Mouse (Mus musculus): ENCODE measurements around the gene Phkg1. TPM values are rescaled to one million over a fixed set of nuclear protein-coding genes. Genes with fewer than 3 reads are reported as not detected.
"Not testable (repeated sequence)": the region's sequence is repeated elsewhere in the genome, so short reads cannot be mapped to it uniquely, and the experiment has no call there.

Phkg1 gene
- polyA plus RNA-seq, 1 experiment from 2014 or later = 0.18 TPM

DNA sequence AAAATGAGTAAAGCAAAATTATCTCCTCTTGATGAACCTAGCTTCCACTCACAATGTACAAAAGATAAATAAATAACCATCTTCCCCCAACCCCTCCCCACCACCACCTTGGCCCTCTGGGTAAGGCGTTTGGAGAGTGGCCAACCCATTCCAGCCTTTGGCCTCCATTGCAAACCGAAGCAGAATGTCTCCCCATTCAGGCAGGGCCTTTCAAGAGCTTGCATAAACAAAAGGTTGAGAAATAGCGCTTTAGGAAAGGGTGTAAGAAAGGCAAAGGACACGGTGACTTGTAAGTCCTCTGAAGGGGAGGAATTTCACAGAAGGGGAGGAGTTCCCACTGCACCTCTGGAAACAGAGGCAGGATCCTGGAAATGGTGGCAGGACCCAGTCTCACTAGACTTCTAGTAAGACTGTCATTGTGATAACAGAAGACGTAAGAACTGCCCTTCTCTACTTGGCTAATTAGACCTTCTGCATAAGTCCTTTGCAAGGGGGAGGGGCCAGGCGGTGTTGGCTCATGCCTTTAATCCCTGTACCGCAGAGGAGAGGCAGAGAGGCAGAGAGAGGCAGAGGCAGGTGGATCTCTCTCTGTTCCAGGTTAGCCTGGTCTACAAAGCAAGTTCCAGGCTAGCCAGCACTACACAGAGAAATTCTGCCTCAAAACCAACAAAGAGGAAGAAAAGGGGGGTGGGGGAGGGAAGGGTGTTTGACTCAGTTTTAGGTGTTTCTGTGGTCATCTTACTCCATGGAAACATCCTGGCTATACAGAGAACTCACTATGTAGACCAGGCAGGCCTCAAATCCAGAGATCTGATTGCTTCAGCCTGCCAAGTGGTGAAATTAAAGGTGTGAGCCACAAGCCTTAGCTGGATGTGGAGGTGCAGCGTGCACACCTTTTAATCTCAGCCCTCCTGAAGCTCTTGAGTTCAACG lies 31.8 kb upstream of the Phkg1 start:
- ATAC-seq (ENCODE audit: low FRiP score) = no peak
- 57% methylated on average over 9 of the region's 9 CpGs for WGBS
- no peaks in the 10 kb centered on the region for H3K27me3 ChIP-seq (ENCODE audit: control insufficient read depth, insufficient read depth, low read length)

DNA sequence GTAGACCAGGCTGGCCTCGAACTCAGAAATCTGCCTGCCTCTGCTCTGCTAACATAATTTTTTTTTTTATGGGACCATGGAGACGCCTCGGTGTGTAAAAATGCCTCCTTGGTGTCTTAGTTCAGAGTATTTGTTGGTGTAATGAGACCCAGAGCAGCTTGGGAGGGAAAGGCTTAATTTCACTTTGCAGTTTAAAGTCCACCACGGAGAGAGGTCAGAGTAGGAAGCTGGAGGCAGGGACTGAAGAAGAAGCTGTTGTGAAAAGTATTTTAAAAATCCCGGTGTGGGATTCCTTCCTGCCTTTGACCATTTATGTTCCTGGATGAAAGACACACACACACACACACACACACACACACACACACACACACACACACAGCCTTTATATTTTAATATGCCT lies 27.6 kb upstream of the Phkg1 start:
- no peaks in the 10 kb centered on the region for H3K4me1 ChIP-seq (ENCODE audit: control insufficient read depth, insufficient read depth, low read length)
- H3K27ac ChIP-seq (ENCODE audit: low read depth, low read length) = no peak overlapping the region
- no peak overlapping the region for H3K9ac ChIP-seq (ENCODE audit: low read length)
- no peak overlapping the region for H3K4me3 ChIP-seq (ENCODE audit: low read depth, low read length)
- no peaks in the 10 kb centered on the region for H3K27me3 ChIP-seq (ENCODE audit: control insufficient read depth, insufficient read depth, low read length)
- no peak for ATAC-seq (ENCODE audit: low FRiP score)
- H3K4me2 ChIP-seq = no peak overlapping the region
- no peak for DNase-seq (ENCODE audit: low spot score, missing footprints)
- no peaks in the 10 kb centered on the region for H3K36me3 ChIP-seq (ENCODE audit: control insufficient read depth, insufficient read depth, low read length)
- no peaks in the 10 kb centered on the region for H3K9me3 ChIP-seq (ENCODE audit: control insufficient read depth, low read length)
- WGBS = 81% methylated on average over 5 of the region's 5 CpGs

More for the DNA sequence above, 31.8 kb upstream of the Phkg1 start:
- no peaks in the 10 kb centered on the region for H3K9me3 ChIP-seq (ENCODE audit: control insufficient read depth, low read length)
- no peak overlapping the region for H3K4me3 ChIP-seq (ENCODE audit: low read depth, low read length)
- DNase-seq (ENCODE audit: low spot score, missing footprints) = no peak
- H3K36me3 ChIP-seq (ENCODE audit: control insufficient read depth, insufficient read depth, low read length) = no peaks in the 10 kb centered on the region
- no peak overlapping the region for H3K9ac ChIP-seq (ENCODE audit: low read length)
- no peaks in the 10 kb centered on the region for H3K4me1 ChIP-seq (ENCODE audit: control insufficient read depth, insufficient read depth, low read length)
- H3K4me2 ChIP-seq = no peak overlapping the region
- no peak overlapping the region for H3K27ac ChIP-seq (ENCODE audit: low read depth, low read length)

DNA sequence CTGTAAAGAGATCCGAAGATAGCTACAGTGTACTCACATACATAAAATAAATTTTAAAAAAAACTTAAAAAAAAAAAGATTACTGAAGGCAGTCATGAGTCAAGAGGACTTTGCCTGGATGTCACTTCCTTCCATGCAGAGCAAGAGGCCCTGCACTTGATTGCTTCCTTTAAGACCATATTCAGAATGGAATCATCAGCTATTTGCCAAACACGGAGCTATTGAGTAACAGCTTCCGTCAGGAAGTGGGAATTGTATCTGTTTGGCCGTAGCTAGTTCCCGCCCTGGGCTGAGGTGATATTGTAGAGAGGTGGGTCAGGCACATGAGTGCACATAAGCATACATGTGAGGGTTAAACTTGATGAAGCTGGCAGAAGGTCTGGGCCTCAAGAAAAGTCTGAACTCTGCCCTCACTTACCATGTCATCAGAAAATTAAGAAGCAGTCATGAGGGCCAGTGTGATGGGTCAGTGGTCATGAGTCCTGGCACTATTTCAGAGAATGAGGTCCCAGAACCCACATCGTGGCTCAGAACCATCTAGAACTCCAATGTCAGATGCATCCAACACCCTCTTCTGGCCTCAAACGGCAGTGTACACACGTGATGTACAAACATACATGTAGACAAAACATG lies 26.6 kb upstream of the Phkg1 start:
- H3K4me3 ChIP-seq (ENCODE audit: low read depth, low read length) = no peak overlapping the region
- no peaks in the 10 kb centered on the region for H3K9me3 ChIP-seq (ENCODE audit: control insufficient read depth, low read length)
- H3K4me2 ChIP-seq = no peak overlapping the region
- WGBS = 90% methylated on average over 8 of the region's 8 CpGs
- ATAC-seq (ENCODE audit: low FRiP score) (no peak), DNase-seq (ENCODE audit: low spot score, missing footprints) (no peak)
- no peak overlapping the region for H3K27ac ChIP-seq (ENCODE audit: low read depth, low read length)
- H3K9ac ChIP-seq (ENCODE audit: low read length) = no peak overlapping the region
- no peaks in the 10 kb centered on the region for H3K27me3 ChIP-seq (ENCODE audit: control insufficient read depth, insufficient read depth, low read length)
- no peaks in the 10 kb centered on the region for H3K36me3 ChIP-seq (ENCODE audit: control insufficient read depth, insufficient read depth, low read length)
- no peaks in the 10 kb centered on the region for H3K4me1 ChIP-seq (ENCODE audit: control insufficient read depth, insufficient read depth, low read length)

DNA sequence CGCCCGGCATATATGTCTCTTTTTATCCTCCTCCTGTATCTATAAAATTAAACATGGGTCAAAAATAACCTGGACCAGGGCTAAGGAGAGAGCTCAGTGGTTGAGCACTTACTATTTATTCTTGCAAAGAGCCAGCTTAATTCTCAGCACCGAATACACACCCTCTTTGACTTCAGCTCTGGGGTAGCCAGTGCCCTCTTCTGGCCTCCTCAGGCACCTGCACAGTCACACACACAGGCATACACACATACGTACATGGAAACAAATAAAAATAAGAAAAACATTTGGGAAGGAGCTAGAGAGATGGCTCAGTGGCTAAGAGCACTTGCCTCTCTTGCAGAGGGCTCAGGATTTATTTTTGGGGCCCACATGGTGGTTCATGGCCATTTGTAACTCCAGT lies 23.6 kb upstream of the Phkg1 start:
- 92% methylated on average over 4 of the region's 4 CpGs for WGBS
- no peaks in the 10 kb centered on the region for H3K27me3 ChIP-seq (ENCODE audit: control insufficient read depth, insufficient read depth, low read length)
- no peak for ATAC-seq (ENCODE audit: low FRiP score)

DNA sequence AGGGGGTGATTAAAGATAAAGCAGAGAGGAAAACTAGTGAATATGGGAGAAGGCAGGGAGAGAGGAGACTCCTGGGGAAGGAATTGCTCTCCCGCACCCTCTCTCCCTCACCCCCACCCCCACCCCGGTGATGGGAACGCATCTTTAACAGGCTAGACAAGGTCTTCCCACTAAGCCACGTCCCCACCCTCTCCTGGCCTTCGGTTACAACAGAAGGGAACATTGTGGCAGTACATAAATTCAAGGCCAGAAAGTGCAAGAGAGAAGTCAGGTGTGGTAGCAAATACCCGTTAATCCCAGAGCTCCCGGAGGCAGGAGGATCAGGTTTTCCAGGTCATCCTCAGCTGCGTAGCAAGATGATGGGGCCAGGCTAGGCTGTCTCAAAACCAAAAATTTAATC lies 21.0 kb upstream of the Phkg1 start:
- H3K4me3 ChIP-seq (ENCODE audit: low read depth, low read length) = no peak overlapping the region
- H3K4me2 ChIP-seq = no peak overlapping the region
- no peaks in the 10 kb centered on the region for H3K4me1 ChIP-seq (ENCODE audit: control insufficient read depth, insufficient read depth, low read length)
- no peak overlapping the region for H3K9ac ChIP-seq (ENCODE audit: low read length)
- H3K27me3 ChIP-seq (ENCODE audit: control insufficient read depth, insufficient read depth, low read length) = no peaks in the 10 kb centered on the region
- H3K9me3 ChIP-seq (ENCODE audit: control insufficient read depth, low read length) = no peaks in the 10 kb centered on the region
- no peak overlapping the region for H3K27ac ChIP-seq (ENCODE audit: low read depth, low read length)
- no peaks in the 10 kb centered on the region for H3K36me3 ChIP-seq (ENCODE audit: control insufficient read depth, insufficient read depth, low read length)
- DNase-seq (ENCODE audit: low spot score, missing footprints) (no peak), ATAC-seq (ENCODE audit: low FRiP score) (no peak)
- WGBS = 71% methylated on average over 8 of the region's 8 CpGs

More for the DNA sequence above, 23.6 kb upstream of the Phkg1 start:
- no peak overlapping the region for H3K27ac ChIP-seq (ENCODE audit: low read depth, low read length)
- no peak for DNase-seq (ENCODE audit: low spot score, missing footprints)
- no peak overlapping the region for H3K9ac ChIP-seq (ENCODE audit: low read length)
- no peak overlapping the region for H3K4me3 ChIP-seq (ENCODE audit: low read depth, low read length)
- H3K4me2 ChIP-seq = no peak overlapping the region
- no peaks in the 10 kb centered on the region for H3K9me3 ChIP-seq (ENCODE audit: control insufficient read depth, low read length)
- no peaks in the 10 kb centered on the region for H3K36me3 ChIP-seq (ENCODE audit: control insufficient read depth, insufficient read depth, low read length)
- H3K4me1 ChIP-seq (ENCODE audit: control insufficient read depth, insufficient read depth, low read length) = no peaks in the 10 kb centered on the region

DNA sequence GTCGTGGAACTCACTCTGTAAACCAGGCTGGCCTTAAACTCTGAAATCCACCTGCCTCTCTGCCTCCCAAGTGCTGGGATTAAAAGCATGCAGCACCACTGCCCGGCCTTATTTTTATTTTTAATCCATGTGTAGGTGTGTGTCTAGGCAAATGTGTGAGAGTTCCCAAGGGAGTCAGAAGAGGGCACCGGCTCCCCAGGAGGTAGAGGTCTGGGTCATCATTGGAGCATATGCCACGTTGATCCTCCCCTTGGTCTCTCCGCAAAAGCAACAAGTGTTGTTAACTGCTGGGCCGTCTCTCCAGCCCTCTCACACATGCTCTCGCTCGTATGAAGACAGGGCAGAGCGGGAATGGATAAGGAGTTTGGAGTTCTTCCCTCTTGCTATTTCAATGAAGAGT lies 20.4 kb upstream of the Phkg1 start:
- Histone ChIP-seq H3K9me3 (ENCODE audit: control insufficient read depth, low read length) (no peaks in the 10 kb centered on the region), H3K4me1 (ENCODE audit: control insufficient read depth, insufficient read depth, low read length) (no peaks in the 10 kb centered on the region), H3K4me2 (no peak overlapping the region), H3K27me3 (ENCODE audit: control insufficient read depth, insufficient read depth, low read length) (no peaks in the 10 kb centered on the region), H3K27ac (ENCODE audit: low read depth, low read length) (no peak overlapping the region), H3K4me3 (ENCODE audit: low read depth, low read length) (no peak overlapping the region), H3K9ac (ENCODE audit: low read length) (no peak overlapping the region), H3K36me3 (ENCODE audit: control insufficient read depth, insufficient read depth, low read length) (no peaks in the 10 kb centered on the region)
- ATAC-seq (ENCODE audit: low FRiP score) (no peak), DNase-seq (ENCODE audit: low spot score, missing footprints) (no peak)
- 84% methylated on average over 9 of the region's 9 CpGs for WGBS

DNA sequence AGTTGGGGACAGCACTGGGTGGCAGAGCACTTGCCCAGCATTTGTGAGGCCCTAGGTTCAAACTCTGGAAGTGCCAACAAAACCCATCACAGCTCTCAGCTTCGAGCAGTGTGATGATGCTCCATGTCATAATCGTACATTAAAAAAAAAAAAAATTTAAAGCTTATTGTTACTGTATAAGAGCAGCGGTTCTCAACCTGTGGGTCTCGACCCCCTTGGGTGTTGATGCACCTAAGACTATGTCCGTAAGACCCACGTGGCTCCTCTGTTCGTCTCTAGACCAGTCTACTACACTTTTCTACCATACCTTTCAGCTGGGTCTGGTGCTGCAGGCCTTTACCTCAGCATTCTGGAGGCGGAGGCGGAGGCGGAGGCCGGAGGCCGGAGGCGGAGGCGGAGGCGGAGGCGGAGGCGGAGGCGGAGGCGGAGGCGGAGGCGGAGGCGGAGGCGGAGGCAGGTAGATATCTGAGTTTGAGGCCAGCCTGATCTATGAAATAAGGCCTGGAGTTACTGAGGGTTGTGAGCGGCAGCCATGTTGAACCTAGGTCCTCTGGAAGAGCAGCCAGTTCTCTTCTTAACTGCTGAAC lies 19.8 kb upstream of the Phkg1 start:
- Histone ChIP-seq H3K9me3 (ENCODE audit: control insufficient read depth, low read length) (no peaks in the 10 kb centered on the region), H3K9ac (ENCODE audit: low read length) (no peak overlapping the region), H3K4me1 (ENCODE audit: control insufficient read depth, insufficient read depth, low read length) (no peaks in the 10 kb centered on the region), H3K4me2 (no peak overlapping the region), H3K27me3 (ENCODE audit: control insufficient read depth, insufficient read depth, low read length) (no peaks in the 10 kb centered on the region), H3K36me3 (ENCODE audit: control insufficient read depth, insufficient read depth, low read length) (no peaks in the 10 kb centered on the region), H3K4me3 (ENCODE audit: low read depth, low read length) (no peak overlapping the region), H3K27ac (ENCODE audit: low read depth, low read length) (no peak overlapping the region)
- DNase-seq (ENCODE audit: low spot score, missing footprints) (no peak), ATAC-seq (ENCODE audit: low FRiP score) (no peak)
- 89% methylated on average over 24 of the region's 24 CpGs for WGBS

DNA sequence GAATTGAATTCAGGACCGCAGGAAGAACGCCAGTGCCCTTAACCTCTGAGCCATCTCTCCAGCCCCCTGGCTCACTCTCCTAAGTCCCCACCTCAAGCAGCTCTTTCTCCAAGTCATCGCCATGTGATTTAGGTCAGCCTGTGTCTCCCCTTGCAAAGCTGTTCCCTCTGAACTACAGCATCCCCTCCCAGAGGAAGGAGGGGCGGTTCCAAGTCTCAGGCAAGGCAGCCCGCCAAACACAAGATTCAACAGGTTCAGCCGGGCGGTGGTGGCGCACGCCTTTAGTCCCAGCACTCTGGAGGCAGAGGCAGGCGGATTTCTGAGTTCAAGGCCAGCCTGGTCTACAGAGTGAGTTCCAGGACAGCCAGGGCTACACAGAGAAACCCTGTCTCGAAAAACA lies 17.1 kb upstream of the Phkg1 start:
- H3K9ac ChIP-seq (ENCODE audit: low read length); H3K4me3 ChIP-seq (ENCODE audit: low read depth, low read length); H3K4me1 ChIP-seq (ENCODE audit: control insufficient read depth, insufficient read depth, low read length); H3K27me3 ChIP-seq (ENCODE audit: control insufficient read depth, insufficient read depth, low read length); H3K4me2 ChIP-seq; H3K27ac ChIP-seq (ENCODE audit: low read depth, low read length); ATAC-seq (ENCODE audit: low FRiP score); H3K36me3 ChIP-seq (ENCODE audit: control insufficient read depth, insufficient read depth, low read length); H3K9me3 ChIP-seq (ENCODE audit: control insufficient read depth, low read length); DNase-seq (ENCODE audit: low spot score, missing footprints): not testable (repeated sequence)
- WGBS = 90% methylated on average over 11 of the region's 11 CpGs

DNA sequence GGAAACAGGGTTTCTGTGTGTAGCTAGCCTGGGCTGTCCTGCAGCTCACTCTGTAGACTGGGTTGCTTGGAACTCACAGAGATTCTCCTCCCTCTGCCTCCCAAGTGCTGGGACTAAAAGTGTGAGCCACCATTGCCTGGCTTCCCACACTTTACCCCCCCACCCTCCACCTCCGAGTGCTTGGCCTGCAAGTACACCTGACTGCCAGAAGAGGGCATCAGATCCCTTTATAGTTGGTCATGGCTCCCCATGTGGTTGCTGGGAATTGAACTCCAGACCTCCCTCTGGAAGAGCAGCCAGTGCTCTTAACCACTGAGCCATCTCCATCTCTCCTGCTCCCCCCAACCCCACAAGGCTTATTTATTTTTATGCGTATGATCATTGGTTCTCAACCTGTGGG lies 15.7 kb upstream of the Phkg1 start:
- ATAC-seq (ENCODE audit: low FRiP score) (no peak), DNase-seq (ENCODE audit: low spot score, missing footprints) (no peak)
- H3K9ac ChIP-seq (ENCODE audit: low read length) = no peak overlapping the region
- no peaks in the 10 kb centered on the region for H3K9me3 ChIP-seq (ENCODE audit: control insufficient read depth, low read length)
- 25% methylated on average over 2 of the region's 2 CpGs for WGBS
- H3K27ac ChIP-seq (ENCODE audit: low read depth, low read length) = no peak overlapping the region
- no peaks in the 10 kb centered on the region for H3K36me3 ChIP-seq (ENCODE audit: control insufficient read depth, insufficient read depth, low read length)
- H3K4me3 ChIP-seq (ENCODE audit: low read depth, low read length) = no peak overlapping the region
- H3K4me1 ChIP-seq (ENCODE audit: control insufficient read depth, insufficient read depth, low read length) = peaks cover 2% of the 10 kb centered on the region
- H3K27me3 ChIP-seq (ENCODE audit: control insufficient read depth, insufficient read depth, low read length) = no peaks in the 10 kb centered on the region
- no peak overlapping the region for H3K4me2 ChIP-seq
